Mouse (Mus musculus) midbrain, embryonic 15.5 days (tissue): ENCODE measurements around the gene Scgb1a1. TPM values are rescaled to one million over a fixed set of nuclear protein-coding genes. Genes with fewer than 3 reads are reported as not detected.
"Not testable (repeated sequence)": the region's sequence is repeated elsewhere in the genome, so short reads cannot be mapped to it uniquely, and the experiment has no call there.

Source experiments
- ATAC-seq: fragments of 200-750 bp; cut with Nextera tagmentation; replicated peaks from 2 replicates; pipeline ENCODE4 v1.8.0; 2017; ENCODE audit warnings: moderate TSS enrichment
- H3K27ac ChIP-seq: fragments of 300-500 bp; sonication (generic); 2 replicates; pipeline ENCODE4 v1.5.1; 2015; ENCODE audit warnings: mild to moderate bottlenecking, inconsistent platforms
- H3K27me3 ChIP-seq: fragments of 300-500 bp; sonication (generic); replicated peaks from 2 replicates; pipeline ENCODE4 v1.6.1; 2015; ENCODE audit warnings: inconsistent platforms
- H3K36me3 ChIP-seq: fragments of 300-500 bp; sonication (generic); replicated peaks from 2 replicates; pipeline ENCODE4 v1.6.1; 2015; ENCODE audit warnings: inconsistent platforms
- H3K4me1 ChIP-seq: fragments of 300-500 bp; sonication (generic); 2 replicates; pipeline ENCODE4 v1.6.1; 2015; ENCODE audit warnings: inconsistent platforms
- H3K4me2 ChIP-seq: fragments of 300-500 bp; sonication (generic); 2 replicates; pipeline ENCODE4 v1.6.1; 2015; ENCODE audit warnings: inconsistent platforms, mild to moderate bottlenecking, moderate library complexity
- H3K4me3 ChIP-seq: fragments of 300-500 bp; sonication (generic); 2 replicates; pipeline ENCODE4 v1.5.1; 2015; ENCODE audit warnings: mild to moderate bottlenecking, inconsistent platforms
- H3K9ac ChIP-seq: fragments of 300-500 bp; sonication (generic); 2 replicates; pipeline ENCODE4 v1.6.1; 2015; ENCODE audit warnings: mild to moderate bottlenecking, inconsistent platforms
- H3K9me3 ChIP-seq: fragments of 300-500 bp; sonication (generic); 2 replicates; pipeline ENCODE4 v1.6.1; 2016; ENCODE audit warnings: inconsistent platforms
- WGBS: fragments of 180-500 bp; shearing (Covaris S2); methylation state at CpG from one replicate; pipeline ENCODE4 v1.1.7; 2015; ENCODE audit warnings: mixed read lengths; 5-methylcytosine and 5-hydroxymethylcytosine counted together
- polyA plus RNA-seq: library from polyadenylated mRNA; unstranded; fragments of >200 nt; fragmentation: Nextera tagmentation; extraction: Ambion mirVana; gene quantifications from 2 replicates; pipeline ENCODE4 v1.2.1, GENCODE M21; 2015

The Scgb1a1 gene
- polyA plus RNA-seq, 1 experiment from 2014 or later: not detected

DNA sequence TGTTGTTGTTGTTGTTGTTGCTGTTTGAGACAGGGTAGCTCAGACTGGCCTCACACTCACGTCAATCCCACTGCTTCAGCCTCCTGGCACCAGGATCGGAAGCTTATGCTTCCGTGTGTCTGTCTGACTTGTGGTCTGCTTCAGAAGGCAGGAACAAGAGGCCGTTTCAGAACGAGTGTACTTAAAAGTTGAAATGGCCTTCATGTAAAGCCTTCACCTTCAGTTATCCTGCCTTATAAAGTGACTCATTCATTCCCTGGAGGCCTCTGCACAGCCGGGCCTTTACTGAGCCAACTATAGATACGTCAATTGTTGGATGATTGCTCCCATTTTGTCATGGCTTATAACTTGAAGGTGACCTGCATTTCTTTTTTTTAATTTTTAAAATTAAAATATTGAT, 28.4 kb downstream of the Scgb1a1 start:
- 83% methylated on average over 7 of the region's 7 CpGs for WGBS
- no peak overlapping the region for H3K4me2 ChIP-seq
- H3K9ac ChIP-seq: no peak overlapping the region
- no peaks in the 10 kb centered on the region for H3K36me3 ChIP-seq
- no peak overlapping the region for H3K4me3 ChIP-seq
- H3K27me3 ChIP-seq: no peaks in the 10 kb centered on the region
- no peak overlapping the region for H3K27ac ChIP-seq
- H3K4me1 ChIP-seq: no peaks in the 10 kb centered on the region
- ATAC-seq: no peak
- no peaks in the 10 kb centered on the region for H3K9me3 ChIP-seq

- no peak overlapping the region for H3K9ac ChIP-seq
- H3K4me3 ChIP-seq: no peak overlapping the region
- WGBS: 82% methylated on average over 4 of the region's 4 CpGs
- no peak overlapping the region for H3K4me2 ChIP-seq
- no peaks in the 10 kb centered on the region for H3K27me3 ChIP-seq
- H3K36me3 ChIP-seq: no peaks in the 10 kb centered on the region
- ATAC-seq: no peak
- H3K9me3 ChIP-seq: no peaks in the 10 kb centered on the region
- no peak overlapping the region for H3K27ac ChIP-seq
- H3K4me1 ChIP-seq: no peaks in the 10 kb centered on the region
Measured at GRCm38 (mm10) chr19:9058944-9059343, 28.8 kb downstream of the Scgb1a1 start.

GRCm38 (mm10) chr19:9058331-9058884, 29.4 kb downstream of the Scgb1a1 start:
- Histone ChIP-seq H3K4me3 (no peak overlapping the region), H3K4me1 (no peaks in the 10 kb centered on the region), H3K27me3 (no peaks in the 10 kb centered on the region), H3K4me2 (no peak overlapping the region), H3K36me3 (no peaks in the 10 kb centered on the region), H3K9ac (no peak overlapping the region), H3K27ac (no peak overlapping the region), H3K9me3 (no peaks in the 10 kb centered on the region)
- ATAC-seq: no peak
- WGBS: 74% methylated on average over 1 of the region's 1 CpGs

GRCm38 (mm10) chr19:9057679-9058078, 30.1 kb downstream of the Scgb1a1 start:
- Histone ChIP-seq H3K36me3 (no peaks in the 10 kb centered on the region), H3K4me2 (no peak overlapping the region), H3K9ac (no peak overlapping the region), H3K4me3 (no peak overlapping the region), H3K27me3 (no peaks in the 10 kb centered on the region), H3K4me1 (no peaks in the 10 kb centered on the region), H3K9me3 (no peaks in the 10 kb centered on the region), H3K27ac (no peak overlapping the region)
- no peak for ATAC-seq

- Histone ChIP-seq H3K4me2 (no peak overlapping the region), H3K36me3 (no peaks in the 10 kb centered on the region), H3K4me1 (no peaks in the 10 kb centered on the region), H3K9ac (no peak overlapping the region), H3K4me3 (no peak overlapping the region), H3K27me3 (no peaks in the 10 kb centered on the region), H3K9me3 (no peaks in the 10 kb centered on the region), H3K27ac (no peak overlapping the region)
- ATAC-seq: no peak
- WGBS: 87% methylated on average over 4 of the region's 4 CpGs
Measured at GRCm38 (mm10) chr19:9055703-9056355, 31.9 kb downstream of the Scgb1a1 start.

GRCm38 (mm10) chr19:9055153-9055552, 32.6 kb downstream of the Scgb1a1 start:
- no peak for ATAC-seq
- Histone ChIP-seq H3K4me2 (no peak overlapping the region), H3K27me3 (no peaks in the 10 kb centered on the region), H3K36me3 (no peaks in the 10 kb centered on the region), H3K27ac (no peak overlapping the region), H3K9me3 (no peaks in the 10 kb centered on the region), H3K4me3 (no peak overlapping the region), H3K4me1 (no peaks in the 10 kb centered on the region), H3K9ac (no peak overlapping the region)
- 29% methylated on average over 2 of the region's 2 CpGs for WGBS

- no peak overlapping the region for H3K27ac ChIP-seq
- no peak for ATAC-seq
- no peak overlapping the region for H3K4me2 ChIP-seq
- no peak overlapping the region for H3K4me3 ChIP-seq
- H3K36me3 ChIP-seq: no peaks in the 10 kb centered on the region
- H3K4me1 ChIP-seq: no peaks in the 10 kb centered on the region
- H3K9me3 ChIP-seq: no peaks in the 10 kb centered on the region
- H3K9ac ChIP-seq: no peak overlapping the region
- WGBS: 74% methylated on average over 6 of the region's 6 CpGs
- H3K27me3 ChIP-seq: no peaks in the 10 kb centered on the region
Measured at GRCm38 (mm10) chr19:9052803-9053431, 34.8 kb downstream of the Scgb1a1 start.

DNA sequence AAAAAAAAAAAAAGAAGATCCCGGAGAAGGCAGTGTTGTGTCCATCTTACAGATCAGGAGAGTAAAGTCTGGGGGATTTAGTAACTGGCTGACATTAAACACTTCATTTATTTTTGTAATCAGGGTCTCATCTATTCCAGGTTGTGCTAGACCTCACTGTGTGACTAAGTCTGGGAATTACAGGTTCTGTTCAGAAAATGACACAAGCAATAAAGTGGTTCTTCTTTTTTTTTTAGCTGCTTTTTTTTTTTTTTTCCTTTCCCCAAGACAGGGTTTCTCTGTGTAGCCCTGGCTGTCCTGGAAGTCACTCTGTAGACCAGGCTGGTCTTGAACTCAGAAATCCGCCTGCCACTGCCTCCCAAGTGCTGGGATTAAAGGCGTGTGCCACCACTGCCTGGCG, 35.8 kb downstream of the Scgb1a1 start:
- H3K4me1 ChIP-seq, H3K27me3 ChIP-seq, H3K4me2 ChIP-seq, H3K9ac ChIP-seq, H3K4me3 ChIP-seq, ATAC-seq, H3K27ac ChIP-seq, H3K36me3 ChIP-seq, H3K9me3 ChIP-seq: not testable (repeated sequence)
- WGBS: 92% methylated on average over 4 of the region's 4 CpGs

DNA sequence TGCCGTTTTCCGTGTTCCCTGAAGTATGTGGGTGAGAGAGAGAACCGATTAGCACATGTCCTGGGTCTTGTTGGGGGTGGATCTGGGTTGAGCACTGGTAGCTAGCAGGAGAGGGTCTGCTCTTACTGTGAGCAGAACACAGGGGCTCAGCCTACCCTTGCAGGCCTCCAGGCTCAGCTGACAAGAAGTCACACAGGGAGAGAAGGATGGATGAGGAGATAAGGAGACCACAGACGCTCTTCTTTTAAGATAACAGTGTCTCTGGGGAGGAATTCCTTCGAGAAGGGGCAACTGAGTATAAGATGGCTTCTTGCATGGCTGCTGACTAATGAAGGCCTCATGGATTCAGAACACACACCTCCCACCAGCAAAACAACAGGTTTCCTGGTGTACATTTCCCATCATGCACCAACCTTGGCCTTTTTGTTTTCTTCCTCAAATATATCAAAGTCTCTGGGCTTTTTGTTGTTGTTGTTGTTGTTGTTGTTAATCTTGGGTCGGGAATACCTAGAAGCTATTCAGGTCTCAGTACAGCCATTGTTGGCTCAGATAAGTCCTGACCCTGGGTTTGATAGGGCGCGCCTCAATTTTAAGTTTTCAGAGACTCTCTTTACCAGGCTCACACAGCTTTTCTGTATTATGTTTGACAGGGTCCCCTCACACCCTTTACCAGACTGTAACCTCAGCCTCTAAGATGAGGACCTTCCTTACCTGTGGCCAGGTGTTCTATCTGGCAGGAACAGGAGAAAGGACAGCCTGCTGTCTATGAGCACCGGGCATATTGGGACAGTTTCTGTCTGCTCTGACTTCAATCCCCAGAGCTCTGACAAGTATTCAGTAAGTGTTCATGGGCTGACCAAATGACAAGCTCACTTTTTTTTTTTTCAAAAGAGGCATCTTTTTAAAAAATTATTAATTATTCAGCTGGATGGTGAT, 37.2 kb downstream of the Scgb1a1 start:
- Histone ChIP-seq H3K9ac (no peak overlapping the region), H3K4me1 (no peaks in the 10 kb centered on the region), H3K4me2 (no peak overlapping the region), H3K36me3 (no peaks in the 10 kb centered on the region), H3K9me3 (no peaks in the 10 kb centered on the region), H3K27me3 (no peaks in the 10 kb centered on the region), H3K4me3 (no peak overlapping the region), H3K27ac (no peak overlapping the region)
- 80% methylated on average over 9 of the region's 9 CpGs for WGBS
- ATAC-seq: no peak

DNA sequence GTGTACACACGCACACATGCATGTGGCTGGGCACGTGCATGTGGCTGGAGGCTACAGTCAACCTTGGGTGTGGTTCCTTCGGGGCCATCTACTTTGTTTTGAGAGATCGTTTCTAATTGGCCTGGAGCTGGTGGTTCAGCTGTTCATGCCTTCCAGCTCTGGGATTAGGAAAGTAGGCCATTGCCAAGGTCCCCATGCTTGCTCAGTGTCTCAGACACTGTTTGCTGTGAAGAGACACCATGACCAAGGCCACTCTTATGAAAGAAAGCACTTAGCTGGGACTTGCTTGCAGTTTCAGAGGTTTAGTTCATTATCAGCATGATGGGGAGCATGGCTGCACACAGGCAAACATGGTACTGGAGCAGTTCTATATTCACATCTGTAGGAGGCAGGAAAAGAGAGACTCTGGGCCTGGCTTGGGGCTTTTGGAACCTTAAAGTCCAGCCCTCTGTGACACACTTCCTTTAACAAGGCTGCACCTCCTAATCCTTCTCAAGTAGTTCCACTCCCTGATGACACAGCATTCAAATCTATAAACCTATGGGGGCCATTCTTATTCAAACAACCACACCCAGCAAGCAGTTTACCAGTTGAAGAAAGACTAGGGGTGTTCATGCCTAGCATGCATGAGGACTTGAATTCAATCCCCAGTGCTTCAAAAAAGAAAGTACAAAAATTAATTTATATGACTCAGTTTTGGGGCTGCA, 38.6 kb downstream of the Scgb1a1 start:
- 92% methylated on average over 4 of the region's 4 CpGs for WGBS
- ATAC-seq: no peak
- Histone ChIP-seq H3K27ac (no peak overlapping the region), H3K4me1 (no peaks in the 10 kb centered on the region), H3K4me3 (no peak overlapping the region), H3K9me3 (no peaks in the 10 kb centered on the region), H3K36me3 (no peaks in the 10 kb centered on the region), H3K9ac (no peak overlapping the region), H3K27me3 (no peaks in the 10 kb centered on the region), H3K4me2 (no peak overlapping the region)

GRCm38 (mm10) chr19:9047946-9048387, 39.8 kb downstream of the Scgb1a1 start:
- H3K9me3 ChIP-seq: no peaks in the 10 kb centered on the region
- no peak for ATAC-seq
- no peak overlapping the region for H3K9ac ChIP-seq
- no peak overlapping the region for H3K4me2 ChIP-seq
- no peaks in the 10 kb centered on the region for H3K36me3 ChIP-seq
- H3K4me1 ChIP-seq: no peaks in the 10 kb centered on the region
- no peaks in the 10 kb centered on the region for H3K27me3 ChIP-seq
- no peak overlapping the region for H3K27ac ChIP-seq
- WGBS: 43% methylated on average over 1 of the region's 1 CpGs
- H3K4me3 ChIP-seq: no peak overlapping the region
